Mouse (Mus musculus) brain, adult 2 months (tissue): ENCODE data around the gene Lig4.

Source experiments
- DNase-seq: peaks from one replicate; pipeline ENCODE4 v3.0.0; 2011; ENCODE audit warnings: low read depth, low spot score

Lig4 gene

DNA sequence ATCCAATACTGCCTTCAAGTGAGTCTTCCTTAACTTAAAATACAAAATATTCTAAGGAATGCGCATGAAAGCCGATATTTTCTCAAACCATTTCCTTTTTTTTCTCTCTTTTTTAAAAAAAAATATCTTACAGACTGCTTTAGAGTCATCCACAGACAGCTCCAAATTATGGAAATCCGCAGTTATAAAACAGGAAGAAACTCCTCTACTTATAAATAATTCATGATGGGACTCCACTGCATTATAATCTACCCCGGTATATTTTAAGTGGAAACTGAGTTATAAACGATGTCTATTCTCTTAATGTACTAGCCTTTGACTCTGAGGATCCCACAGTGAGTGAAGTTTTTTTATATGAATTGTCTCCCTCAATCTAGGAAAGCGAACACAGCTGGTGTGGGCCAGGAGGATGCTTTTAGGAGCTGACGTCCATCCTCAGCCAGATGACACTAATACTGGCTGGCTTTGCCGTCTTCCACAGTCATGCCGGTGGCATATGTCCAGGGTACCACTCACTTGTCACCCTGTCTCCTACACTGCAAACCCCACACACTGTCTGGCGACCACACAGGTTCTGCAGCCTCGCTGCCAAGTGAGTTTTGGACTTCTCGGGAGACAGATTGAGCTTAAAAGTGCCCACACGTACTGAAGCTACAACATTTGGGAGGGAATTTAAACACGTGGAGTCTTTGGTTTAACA, 47.6 kb downstream of the Lig4 start:
- DNase-seq = peak; percentile 89
